Comparison of ENCODE assay signal across 21 mouse cellular contexts in the genomic region with DNA sequence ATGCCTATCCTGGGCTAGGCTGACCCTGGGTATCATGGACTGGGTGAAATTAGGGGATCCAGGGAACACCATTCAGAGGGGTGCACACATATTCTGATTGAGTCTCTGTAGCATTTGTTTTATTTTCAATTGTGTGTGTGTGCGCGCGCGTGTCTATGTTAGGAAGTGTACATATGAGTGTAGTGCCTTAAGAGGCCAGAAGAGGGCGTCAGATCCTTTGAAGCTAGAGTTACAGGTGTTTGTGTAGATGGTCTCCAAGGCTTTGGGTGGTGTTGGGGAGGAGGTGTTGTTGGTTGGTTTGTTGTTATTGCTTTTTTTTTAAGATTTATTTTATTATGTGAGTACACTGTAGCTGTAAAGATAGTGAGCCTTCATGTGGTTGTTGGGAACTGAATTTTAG.
DNase-seq lines count a peak whose midpoint lies in the region; ATAC-seq and TF ChIP-seq lines count a peak whose summit lies in the region.
"Had no signal": no experiment of that assay in that cellular context is flagged by ENCODE, and none has a peak within 500 bp of the region (broad histone marks: within the 10 kb centered on the region; RNA-seq: fewer than 3 reads in every experiment).

No protein-coding gene starts in this region.

- H3K4me1 ChIP-seq in hindbrain, embryonic 16.5 days (ENCODE audit: control insufficient read depth, insufficient read depth, low read depth, low read length): no peaks in the 10 kb centered on the region
- H3K4me1 ChIP-seq: embryonic facial prominence, embryonic 10.5 days; liver, embryonic 12.5 days had no signal

- ATAC-seq in hindbrain, embryonic 16.5 days: no peak
- ATAC-seq: forebrain, embryonic 16.5 days; liver, embryonic 12.5 days had no signal

- no peaks in the 10 kb centered on the region for H3K36me3 ChIP-seq in hindbrain, embryonic 16.5 days (ENCODE audit: control insufficient read depth, insufficient read depth, low read length)
- H3K36me3 ChIP-seq: embryonic facial prominence, embryonic 10.5 days; hindbrain, embryonic 13.5 days; limb, embryonic 12.5 days; liver, embryonic 12.5 days; midbrain, embryonic 10.5 days had no signal

- TF ChIP-seq CTCF in gastrocnemius, adult 2 months (IDR thresholded peaks at IDR 0.05): peak; percentile 17; the same call in 1 of the 2 replicates

- H3K4me2 ChIP-seq in hindbrain, embryonic 16.5 days (ENCODE audit: low read length): no peak overlapping the region
- H3K4me2 ChIP-seq: hindbrain, embryonic 13.5 days; limb, embryonic 12.5 days; liver, embryonic 12.5 days had no signal

- H3K4me3 ChIP-seq in gastrocnemius, adult 2 months: no peak overlapping the region
- no peak overlapping the region for H3K4me3 ChIP-seq in hindbrain, embryonic 16.5 days (ENCODE audit: low read length)
- H3K4me3 ChIP-seq: embryonic facial prominence, embryonic 10.5 days; hindbrain, embryonic 13.5 days; limb, embryonic 12.5 days; liver, embryonic 12.5 days; midbrain, embryonic 10.5 days had no signal

- 67% methylated on average over 5 of the region's 5 CpGs for WGBS in hindbrain, embryonic 16.5 days

- no peak overlapping the region for H3K27ac ChIP-seq in gastrocnemius, adult 2 months
- H3K27ac ChIP-seq in hindbrain, embryonic 16.5 days (ENCODE audit: low read depth, low read length): no peak overlapping the region
- H3K27ac ChIP-seq: embryonic facial prominence, embryonic 10.5 days; limb, embryonic 12.5 days; liver, embryonic 12.5 days; macrophage; midbrain, embryonic 10.5 days had no signal

- intact Hi-C loops in gastrocnemius, adult 2 months (cut with DNase I): no loop called here
- intact Hi-C loops in gastrocnemius, postnatal 14 days (cut with DNase I; ENCODE audit: low total_unique reads): no loop called here

- no peak for DNase-seq in gastrocnemius, adult 2 months
- DNase-seq in gastrocnemius, postnatal 14 days: no peak
- peak; percentile 2 for DNase-seq in 416B (ENCODE audit: low read depth)
- DNase-seq in ES-CJ7 (ENCODE audit: low read depth, low spot score): peak; percentile 34
- DNase-seq in ZHBTc4 (ENCODE audit: low read depth, low spot score): peak; percentile 54
- DNase-seq in ovary, postnatal 36 days (ENCODE audit: low spot score): no peak
- DNase-seq in B cell, adult 2 months: no peak
- DNase-seq: adrenal gland, adult 2 months; cerebellum, adult 9-10 months; gastrocnemius, postnatal 36 days; heart, postnatal 36 days; kidney, postnatal 36 days; layer of hippocampus, postnatal 36 days had no signal

- no peaks in the 10 kb centered on the region for H3K9me3 ChIP-seq in hindbrain, embryonic 16.5 days (ENCODE audit: control insufficient read depth, low read length)
- H3K9me3 ChIP-seq: embryonic facial prominence, embryonic 10.5 days; hindbrain, embryonic 13.5 days; liver, embryonic 12.5 days; midbrain, embryonic 10.5 days had no signal

- no peaks in the 10 kb centered on the region for H3K27me3 ChIP-seq in hindbrain, embryonic 16.5 days (replicated peaks; ENCODE audit: control insufficient read depth, insufficient read depth, low read length)
- H3K27me3 ChIP-seq: hindbrain, embryonic 13.5 days; limb, embryonic 12.5 days; liver, embryonic 12.5 days had no signal

- no peak overlapping the region for H3K9ac ChIP-seq in hindbrain, embryonic 16.5 days (ENCODE audit: low read depth, low read length)
- H3K9ac ChIP-seq: hindbrain, embryonic 13.5 days; limb, embryonic 12.5 days; liver, embryonic 12.5 days had no signal

Comparison
In these comparisons a context has a peak if more than half of its experiments do, and no peak if none do; other contexts are left out.
1. DNase-seq: peak in 416B (single experiment), ES-CJ7 (single experiment) and ZHBTc4 (single experiment); none in gastrocnemius, adult 2 months (single experiment), gastrocnemius, postnatal 14 days (single experiment), ovary, postnatal 36 days (single experiment) and B cell, adult 2 months (0 of 2).